Comparison of ENCODE assay signal across 8 mouse cellular contexts in the genomic region with DNA sequence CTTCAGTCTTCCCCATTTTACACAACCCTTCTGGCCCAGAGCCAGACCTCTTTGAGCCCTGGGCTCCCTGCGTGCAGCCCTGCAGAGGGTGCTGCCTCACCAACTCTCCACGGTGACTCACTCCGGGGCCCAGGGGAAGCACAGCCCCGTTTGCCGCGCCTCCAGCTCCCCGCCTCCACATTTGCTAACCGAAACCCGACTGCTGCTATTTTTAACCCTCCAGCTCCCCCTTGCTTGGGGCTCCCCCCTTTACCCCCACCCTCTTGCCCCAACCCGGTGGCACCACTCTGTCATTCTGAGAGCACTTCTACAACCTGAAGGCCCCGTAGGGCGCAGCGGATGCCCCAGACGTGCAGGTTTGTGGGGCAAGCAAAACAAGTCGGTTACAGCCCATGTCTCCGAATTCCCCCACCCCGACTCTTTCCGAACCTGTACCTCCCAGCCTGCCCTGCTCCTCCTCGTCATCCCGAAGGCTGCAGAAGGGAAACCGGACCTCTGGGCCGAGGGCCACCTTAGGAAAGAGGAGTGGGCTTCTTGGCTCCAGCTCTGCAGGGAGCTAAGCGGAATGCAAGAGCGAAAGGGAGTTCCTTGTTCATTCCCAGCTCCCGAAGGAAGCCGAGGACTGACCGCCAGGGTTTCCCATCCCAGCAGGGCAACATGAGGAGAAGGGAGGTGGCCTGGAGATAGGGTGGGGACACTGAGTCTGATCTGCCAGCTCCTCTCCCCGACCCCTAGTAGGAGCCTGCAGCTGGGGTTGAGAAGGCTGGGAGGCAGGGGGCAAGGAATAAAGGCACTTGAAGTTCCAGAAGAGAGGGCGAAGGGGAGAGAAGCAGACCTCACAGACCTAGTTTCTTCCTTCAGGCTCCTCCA. TPM values are rescaled to one million over a fixed set of nuclear protein-coding genes. Genes with fewer than 3 reads are reported as not detected.
A peak's percentile ranks its signal among the peaks of the same experiment; 100 is the strongest.
DNase-seq lines count a peak whose midpoint lies in the region; ATAC-seq and TF ChIP-seq lines count a peak whose summit lies in the region.

No protein-coding gene starts in this region.

- no peaks in the 10 kb centered on the region for H3K36me3 ChIP-seq in embryonic facial prominence, embryonic 11.5 days (replicated peaks; ENCODE audit: control insufficient read depth, insufficient read depth, low read depth, low read length)
- H3K36me3 ChIP-seq in intestine, postnatal 0 days (ENCODE audit: control insufficient read depth, insufficient read depth) = no peaks in the 10 kb centered on the region
- H3K36me3 ChIP-seq in limb, embryonic 13.5 days = peaks cover 15% of the 10 kb centered on the region; the same call in 1 of the 2 replicates
- H3K36me3 ChIP-seq in midbrain, embryonic 14.5 days (ENCODE audit: control insufficient read depth, insufficient read depth, low read length) = 0 out of 2 replicates have a peak, but pooled peaks cover 2% of the 10 kb centered on the region
- 0 out of 2 replicates have a peak, but pooled peaks cover 2% of the 10 kb centered on the region for H3K36me3 ChIP-seq in spleen, adult 2 months (ENCODE audit: control insufficient read depth, insufficient read depth, low read length)

- ATAC-seq in embryonic facial prominence, embryonic 11.5 days (replicated peaks; ENCODE audit: insufficient number of reproducible peaks, low FRiP score, low TSS enrichment, low read depth) = 0 out of 2 replicates have a peak, but pooled peaks have one; percentile 30
- ATAC-seq in intestine, postnatal 0 days = peak; percentile 77
- ATAC-seq in limb, embryonic 13.5 days (ENCODE audit: low FRiP score, low read depth) = peak; percentile 42
- no peak for ATAC-seq in midbrain, embryonic 14.5 days (ENCODE audit: low FRiP score, low TSS enrichment)

- H3K27ac ChIP-seq in embryonic facial prominence, embryonic 11.5 days (replicated peaks; ENCODE audit: low read depth, low read length) = peak overlapping the region; percentile 16; the same call in 1 of the 2 replicates
- peak overlapping the region; percentile 47 for H3K27ac ChIP-seq in intestine, postnatal 0 days (ENCODE audit: low read depth, low read length)
- peak overlapping the region; percentile 77 for H3K27ac ChIP-seq in limb, embryonic 13.5 days
- H3K27ac ChIP-seq in midbrain, embryonic 14.5 days (replicated peaks; ENCODE audit: low read depth, low read length) = no peak overlapping the region; the same call in 1 of the 2 replicates
- peak overlapping the region; percentile 87 for H3K27ac ChIP-seq in spleen, adult 2 months (ENCODE audit: insufficient read depth, low read length)

- no peaks in the 10 kb centered on the region for H3K27me3 ChIP-seq in embryonic facial prominence, embryonic 11.5 days (ENCODE audit: control insufficient read depth, insufficient read depth, low read length)
- no peaks in the 10 kb centered on the region for H3K27me3 ChIP-seq in intestine, postnatal 0 days (replicated peaks; ENCODE audit: control insufficient read depth, insufficient read depth, low read length)
- no peaks in the 10 kb centered on the region for H3K27me3 ChIP-seq in limb, embryonic 13.5 days
- no peaks in the 10 kb centered on the region for H3K27me3 ChIP-seq in midbrain, embryonic 14.5 days (ENCODE audit: control insufficient read depth, insufficient read depth, low read length)
- H3K27me3 ChIP-seq in spleen, adult 2 months (ENCODE audit: control insufficient read depth, insufficient read depth, low read length) = no peaks in the 10 kb centered on the region

- peak overlapping the region; percentile 43 for H3K4me2 ChIP-seq in embryonic facial prominence, embryonic 11.5 days (ENCODE audit: low read depth, low read length)
- H3K4me2 ChIP-seq in intestine, postnatal 0 days (replicated peaks; ENCODE audit: low read depth) = peak overlapping the region; percentile 77
- H3K4me2 ChIP-seq in limb, embryonic 13.5 days (replicated peaks) = peak overlapping the region; percentile 65
- peak overlapping the region; percentile 38 for H3K4me2 ChIP-seq in midbrain, embryonic 14.5 days (ENCODE audit: low read length)

- peak overlapping the region; percentile 50 for H3K9ac ChIP-seq in embryonic facial prominence, embryonic 11.5 days (replicated peaks; ENCODE audit: low read length)
- peak overlapping the region; percentile 45; the same call in 1 of the 2 replicates for H3K9ac ChIP-seq in intestine, postnatal 0 days (ENCODE audit: low read depth, low read length)
- peak overlapping the region; percentile 57 for H3K9ac ChIP-seq in limb, embryonic 13.5 days
- H3K9ac ChIP-seq in midbrain, embryonic 14.5 days (replicated peaks; ENCODE audit: low read length) = peak overlapping the region; percentile 23

- 10% methylated on average over 29 of the region's 29 CpGs for WGBS in embryonic facial prominence, embryonic 11.5 days
- 7% methylated on average over 29 of the region's 29 CpGs for WGBS in intestine, postnatal 0 days
- 8% methylated on average over 29 of the region's 29 CpGs for WGBS in limb, embryonic 13.5 days
- WGBS in midbrain, embryonic 14.5 days = 10% methylated on average over 29 of the region's 29 CpGs
- 5% methylated on average over 29 of the region's 29 CpGs for WGBS in spleen, adult 2 months

- no peak for TF ChIP-seq POLR2A in spleen, adult 2 months (IDR thresholded peaks at IDR 0.05; ENCODE audit: low read depth, low read length)

- peaks cover 11% of the 10 kb centered on the region for H3K4me1 ChIP-seq in embryonic facial prominence, embryonic 11.5 days (ENCODE audit: control insufficient read depth, insufficient read depth, low read length)
- H3K4me1 ChIP-seq in intestine, postnatal 0 days (replicated peaks; ENCODE audit: control insufficient read depth, insufficient read depth, low read length) = no peaks in the 10 kb centered on the region
- peaks cover 96% of the 10 kb centered on the region for H3K4me1 ChIP-seq in limb, embryonic 13.5 days
- H3K4me1 ChIP-seq in midbrain, embryonic 14.5 days (ENCODE audit: control insufficient read depth, insufficient read depth, low read length) = peaks cover 61% of the 10 kb centered on the region
- peaks cover 80% of the 10 kb centered on the region for H3K4me1 ChIP-seq in spleen, adult 2 months (ENCODE audit: control insufficient read depth, insufficient read depth, insufficient read length)

- peak; percentile 53 for DNase-seq in cerebellum, adult 9-11 months
- DNase-seq in cerebellum, postnatal 4 days (ENCODE audit: low spot score in 2 of 2) = no peak
- peak; percentile 56 for DNase-seq in embryonic facial prominence, embryonic 11.5 days (ENCODE audit: low spot score)
- DNase-seq in heart, adult 11 months = peak; percentile 99
- peak; percentile 64 for DNase-seq in midbrain, embryonic 14.5 days
- DNase-seq in spleen, adult 2 months (ENCODE audit: low read depth in 1 of 2, low spot score in 2 of 2) = peak; percentile 91 to 95

- peak; percentile 79 for TF ChIP-seq CTCF in intestine, postnatal 0 days (IDR thresholded peaks at IDR 0.05; ENCODE audit: low read depth)
- peak; percentile 81 for TF ChIP-seq CTCF in spleen, adult 2 months (IDR thresholded peaks at IDR 0.05; ENCODE audit: extremely low read depth, insufficient read depth, insufficient read length, insufficient replicate concordance)

- no peaks in the 10 kb centered on the region for H3K9me3 ChIP-seq in embryonic facial prominence, embryonic 11.5 days (replicated peaks; ENCODE audit: control insufficient read depth, low read length)
- no peaks in the 10 kb centered on the region for H3K9me3 ChIP-seq in intestine, postnatal 0 days (ENCODE audit: control insufficient read depth)
- H3K9me3 ChIP-seq in limb, embryonic 13.5 days = no peaks in the 10 kb centered on the region
- no peaks in the 10 kb centered on the region for H3K9me3 ChIP-seq in midbrain, embryonic 14.5 days (ENCODE audit: control insufficient read depth, low read length)

- 0 out of 2 replicates have a peak overlapping the region, but pooled peaks have one; percentile 4 for H3K4me3 ChIP-seq in embryonic facial prominence, embryonic 11.5 days (ENCODE audit: low read depth, low read length)
- H3K4me3 ChIP-seq in intestine, postnatal 0 days (ENCODE audit: low read depth, low read length) = peak overlapping the region; percentile 41
- H3K4me3 ChIP-seq in limb, embryonic 13.5 days = peak overlapping the region; percentile 32
- H3K4me3 ChIP-seq in midbrain, embryonic 14.5 days (replicated peaks; ENCODE audit: low read depth, low read length) = no peak overlapping the region
- peak overlapping the region; percentile 40 for H3K4me3 ChIP-seq in spleen, adult 2 months (ENCODE audit: extremely low read depth, insufficient read depth, insufficient read length)

RNA-seq across cellular contexts. Expression of a gene that starts 19.0 kb away (rescaled TPM):
- polyA plus RNA-seq in embryonic facial prominence, embryonic 11.5 days (2014; fragmentation: Nextera tagmentation; extraction: Ambion mirVana) = 17.0 and 20.3 TPM in 2 replicates
- polyA plus RNA-seq in intestine, postnatal 0 days (2015; fragmentation: Nextera tagmentation; extraction: Ambion mirVana) = 7.8 and 9.2 TPM in 2 replicates
- polyA plus RNA-seq in limb, embryonic 13.5 days (2015; fragmentation: Nextera tagmentation; extraction: Ambion mirVana) = 32.6 and 34.8 TPM in 2 replicates
- polyA plus RNA-seq in midbrain, embryonic 14.5 days (2014; fragmentation: Nextera tagmentation; extraction: Ambion mirVana) = 29.8 and 30.5 TPM in 2 replicates
- polyA plus RNA-seq in spleen, adult 2 months (2012; rRNA removed) = 104 and 137 TPM in 2 replicates

RNA-seq across cellular contexts. Expression of a gene that starts 47.0 kb away (rescaled TPM):
- polyA plus RNA-seq in embryonic facial prominence, embryonic 11.5 days (2014; fragmentation: Nextera tagmentation; extraction: Ambion mirVana) = 18.9 and 22.8 TPM in 2 replicates
- polyA plus RNA-seq in intestine, postnatal 0 days (2015; fragmentation: Nextera tagmentation; extraction: Ambion mirVana) = 23.1 and 24.3 TPM in 2 replicates
- 39.5 and 41.7 TPM in 2 replicates for polyA plus RNA-seq in limb, embryonic 13.5 days (2015; fragmentation: Nextera tagmentation; extraction: Ambion mirVana)
- polyA plus RNA-seq in midbrain, embryonic 14.5 days (2014; fragmentation: Nextera tagmentation; extraction: Ambion mirVana) = 72.9 and 100 TPM in 2 replicates
- 94.0 and 117 TPM in 2 replicates for polyA plus RNA-seq in spleen, adult 2 months (2012; rRNA removed)

RNA-seq across cellular contexts. Expression of a gene that starts 57.5 kb away (rescaled TPM):
- 2.2 and 2.4 TPM in 2 replicates for polyA plus RNA-seq in embryonic facial prominence, embryonic 11.5 days (2014; fragmentation: Nextera tagmentation; extraction: Ambion mirVana)
- polyA plus RNA-seq in intestine, postnatal 0 days (2015; fragmentation: Nextera tagmentation; extraction: Ambion mirVana) = 2.7 and 3.5 TPM in 2 replicates
- polyA plus RNA-seq in limb, embryonic 13.5 days (2015; fragmentation: Nextera tagmentation; extraction: Ambion mirVana) = 10.9 and 11.2 TPM in 2 replicates
- polyA plus RNA-seq in midbrain, embryonic 14.5 days (2014; fragmentation: Nextera tagmentation; extraction: Ambion mirVana) = 7.2 and 8.8 TPM in 2 replicates
- 28.8 and 33.6 TPM in 2 replicates for polyA plus RNA-seq in spleen, adult 2 months (2012; rRNA removed)

Comparison
In these comparisons a context has a peak if more than half of its experiments do, and no peak if none do; other contexts are left out.
1. DNase-seq: peak in cerebellum, adult 9-11 months (single experiment), embryonic facial prominence, embryonic 11.5 days (single experiment), heart, adult 11 months (single experiment), midbrain, embryonic 14.5 days (single experiment) and spleen, adult 2 months (2 of 2); none in cerebellum, postnatal 4 days (0 of 2).
2. Peak in every context shown above with its lines, with median percentiles within 50 percentile points of each other: H3K4me2 ChIP-seq and H3K9ac ChIP-seq.